Mouse (Mus musculus) heart, embryonic 16.5 days (tissue): ENCODE measurements around the gene Tmem205. TPM values are rescaled to one million over a fixed set of nuclear protein-coding genes. Genes with fewer than 3 reads are reported as not detected.

Experiments
- polyA plus RNA-seq: library from polyadenylated mRNA; unstranded; fragments of >200 nt; fragmentation: Nextera tagmentation; extraction: Ambion mirVana; gene quantifications from 2 replicates; pipeline ENCODE4 v1.2.1, GENCODE M21; 2015

The Tmem205 gene
- polyA plus RNA-seq, 1 experiment from 2014 or later = 39.1 TPM

Other genes starting within 250 kb of the Tmem205 start
- gene Ldlr, start 204.1 kb downstream of the Tmem205 start, polyA plus RNA-seq = 17.7 and 19.1 TPM in 2 replicates
- gene Spc24, start 167.3 kb downstream of the Tmem205 start, polyA plus RNA-seq = 91.4 and 93.2 TPM in 2 replicates
- 16.6 and 21.8 TPM in 2 replicates for gene Kank2, start 128.8 kb downstream of the Tmem205 start, polyA plus RNA-seq
- 1.7 and 2.4 TPM in 2 replicates for gene Angptl8, start 92.0 kb downstream of the Tmem205 start, polyA plus RNA-seq
- 45.2 and 46.2 TPM in 2 replicates for gene Dock6, start 74.9 kb downstream of the Tmem205 start, polyA plus RNA-seq
- 10.8 and 11.4 TPM in 2 replicates for gene Rab3d, start 9.4 kb downstream of the Tmem205 start, polyA plus RNA-seq
- gene Ccdc159, start 85 bp downstream of the Tmem205 start, polyA plus RNA-seq = 2.3 and 2.7 TPM in 2 replicates
- 3.2 and 4.3 TPM in 2 replicates for gene Plppr2, start 9.5 kb upstream of the Tmem205 start, polyA plus RNA-seq
- gene Swsap1, start 28.2 kb upstream of the Tmem205 start, polyA plus RNA-seq = 4.4 and 4.9 TPM in 2 replicates
- 3.6 TPM in 2 replicates for gene Epor, start 36.0 kb upstream of the Tmem205 start, polyA plus RNA-seq
- 2.6 and 3.0 TPM in 2 replicates for gene Rgl3, start 61.9 kb upstream of the Tmem205 start, polyA plus RNA-seq
- 0.45 and 1.1 TPM in 2 replicates for gene Ccdc151, start 75.1 kb upstream of the Tmem205 start, polyA plus RNA-seq
- 72.7 and 76.8 TPM in 2 replicates for gene Prkcsh, start 75.2 kb upstream of the Tmem205 start, polyA plus RNA-seq
- 0.21 and 0.29 TPM in 2 replicates for gene Elavl3, start 124.5 kb upstream of the Tmem205 start, polyA plus RNA-seq
- gene Gm49318, start 143.7 kb upstream of the Tmem205 start, polyA plus RNA-seq = not detected in 2 replicates
- gene Zfp653, start 143.8 kb upstream of the Tmem205 start, polyA plus RNA-seq = 10.4 and 10.7 TPM in 2 replicates
- 68.8 and 73.1 TPM in 2 replicates for gene Ecsit, start 157.9 kb upstream of the Tmem205 start, polyA plus RNA-seq
- gene Cnn1, start 171.7 kb upstream of the Tmem205 start, polyA plus RNA-seq = 140 and 164 TPM in 2 replicates
- 111 and 117 TPM in 2 replicates for gene Elof1, start 189.6 kb upstream of the Tmem205 start, polyA plus RNA-seq
- 5.5 and 8.7 TPM in 2 replicates for gene Acp5, start 208.2 kb upstream of the Tmem205 start, polyA plus RNA-seq
- gene Pigyl, start 229.3 kb upstream of the Tmem205 start, polyA plus RNA-seq = 49.0 and 49.8 TPM in 2 replicates